In the genomic region with DNA sequence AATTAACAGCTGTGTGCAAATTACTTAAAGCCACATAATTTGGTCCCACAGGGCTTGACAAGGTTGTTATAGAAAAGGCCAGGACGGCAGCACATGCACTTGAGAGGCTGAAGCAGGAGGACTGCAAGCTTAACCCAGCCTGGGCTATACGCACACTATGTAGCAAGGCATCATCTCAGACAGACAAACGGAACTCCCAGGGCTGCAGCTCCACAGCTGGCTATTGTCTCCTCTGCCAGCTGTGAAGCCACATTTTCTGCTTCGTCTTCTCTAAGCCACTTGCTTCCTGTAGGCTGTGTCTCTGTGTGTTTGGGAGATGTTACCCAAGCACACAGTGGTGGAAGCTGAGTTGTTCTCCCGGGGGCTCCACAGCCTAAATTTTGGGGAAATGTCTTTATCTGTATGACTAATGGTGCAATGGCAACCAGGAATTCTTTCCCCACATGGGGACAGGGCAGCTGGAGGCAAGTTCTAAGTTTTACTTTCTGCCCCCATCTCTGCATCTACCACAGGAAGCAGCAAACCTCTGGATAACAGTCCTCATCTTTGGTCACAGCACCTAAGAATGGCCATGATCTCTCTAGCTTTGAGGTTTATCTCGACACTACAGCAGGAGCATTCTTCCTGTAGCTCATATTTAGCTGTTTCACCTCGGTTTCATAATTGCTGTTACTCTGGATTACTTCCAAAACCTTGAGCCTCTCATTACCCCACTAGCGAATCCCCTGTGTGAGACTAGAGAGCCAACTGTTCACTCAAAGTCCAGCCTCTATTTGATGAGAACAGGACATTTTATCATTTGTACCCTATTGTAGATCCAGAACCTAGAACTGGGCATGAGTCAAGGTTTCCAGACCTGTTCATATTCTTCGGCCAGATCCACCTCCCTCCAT, we compare ENCODE assay signal across 10 mouse cellular contexts. TPM values are rescaled to one million over a fixed set of nuclear protein-coding genes. Genes with fewer than 3 reads are reported as not detected.
A peak's percentile ranks its signal among the peaks of the same experiment; 100 is the strongest.
DNase-seq lines count a peak whose midpoint lies in the region; ATAC-seq and TF ChIP-seq lines count a peak whose summit lies in the region.
"Had no signal": no experiment of that assay in that cellular context is flagged by ENCODE, and none has a peak within 500 bp of the region (broad histone marks: within the 10 kb centered on the region; RNA-seq: fewer than 3 reads in every experiment).

No protein-coding gene starts in this region.

- peaks cover 20% of the 10 kb centered on the region; the same call in 1 of the 2 replicates for H3K4me1 ChIP-seq in lung, postnatal 0 days (ENCODE audit: insufficient read depth, low read depth, low read length)

- H3K36me3 ChIP-seq in lung, postnatal 0 days (ENCODE audit: insufficient read depth, low read length): no peaks in the 10 kb centered on the region

- TF ChIP-seq CTCF in lung, postnatal 0 days (IDR thresholded peaks at IDR 0.05): no peak

- no peak for ATAC-seq in lung, postnatal 0 days
- peak; percentile 82 for ATAC-seq in granulocyte monocyte progenitor cell, adult 5-6 weeks (replicated peaks; ENCODE audit: poor library complexity, severe bottlenecking)
- ATAC-seq in megakaryocyte-erythroid progenitor cell, adult 5-6 weeks (replicated peaks; ENCODE audit: low FRiP score, low TSS enrichment, poor library complexity, severe bottlenecking): peak; percentile 86

- H3K4me2 ChIP-seq in lung, postnatal 0 days (replicated peaks; ENCODE audit: low read depth, low read length): no peak overlapping the region

- peak; percentile 21 for DNase-seq in lung, postnatal 0 days (ENCODE audit: low spot score)
- DNase-seq in lung, postnatal 36 days: no peak
- DNase-seq in thymus, postnatal 36 days: peak; percentile 32 to 51
- no peak for DNase-seq in spleen, adult 18-20 months
- DNase-seq in heart, postnatal 4 days: no peak
- DNase-seq: embryo, embryonic 11 days; heart, postnatal 14 days; lung, adult 18-20 months had no signal

- no peak for TF ChIP-seq EP300 in lung, postnatal 0 days (IDR thresholded peaks at IDR 0.05)

- no peak overlapping the region for H3K27ac ChIP-seq in lung, postnatal 0 days (ENCODE audit: low read length)

- no peaks in the 10 kb centered on the region for H3K27me3 ChIP-seq in lung, postnatal 0 days (replicated peaks; ENCODE audit: insufficient read depth, low read length)

- H3K4me3 ChIP-seq in lung, postnatal 0 days (ENCODE audit: low read depth, low read length): no peak overlapping the region

- H3K9me3 ChIP-seq in lung, postnatal 0 days (ENCODE audit: low read length): no peaks in the 10 kb centered on the region

- H3K9ac ChIP-seq in lung, postnatal 0 days (replicated peaks; ENCODE audit: low read depth): no peak overlapping the region

- WGBS in lung, postnatal 0 days: 51% methylated on average over 9 of the region's 9 CpGs

RNA-seq across cellular contexts. Expression of gene Adcy9, which starts 6.1 kb away (rescaled TPM):
- polyA plus RNA-seq in lung, postnatal 0 days (2015; fragmentation: Nextera tagmentation; extraction: Ambion mirVana): 2.9 and 3.1 TPM in 2 replicates
- 1.5 and 2.9 TPM in 2 replicates for total RNA-seq in granulocyte monocyte progenitor cell, adult 5-6 weeks (2014; fragmentation: Nextera tagmentation)
- 2.5 and 4.7 TPM in 2 replicates for total RNA-seq in granulocyte monocyte progenitor cell, adult 5-6 weeks (2017)
- 3.3 and 7.0 TPM in 2 replicates for total RNA-seq in megakaryocyte-erythroid progenitor cell, adult 5-6 weeks (2014; fragmentation: Nextera tagmentation)
- total RNA-seq in megakaryocyte-erythroid progenitor cell, adult 5-6 weeks (2017): 4.7 and 6.5 TPM in 2 replicates
- 10 to 100 TPM; 15.2 to 18.0 TPM for total RNA-seq in heart, postnatal 4 days (2021)

Comparison
In these comparisons a context has a peak if more than half of its experiments do, and no peak if none do; other contexts are left out.
1. DNase-seq: peak in lung, postnatal 0 days (single experiment) and thymus, postnatal 36 days (2 of 2); none in lung, postnatal 36 days (single experiment), spleen, adult 18-20 months (0 of 2) and heart, postnatal 4 days (single experiment).